Mouse (Mus musculus): Measurements from ENCODE around the gene Zcchc3.

DNA sequence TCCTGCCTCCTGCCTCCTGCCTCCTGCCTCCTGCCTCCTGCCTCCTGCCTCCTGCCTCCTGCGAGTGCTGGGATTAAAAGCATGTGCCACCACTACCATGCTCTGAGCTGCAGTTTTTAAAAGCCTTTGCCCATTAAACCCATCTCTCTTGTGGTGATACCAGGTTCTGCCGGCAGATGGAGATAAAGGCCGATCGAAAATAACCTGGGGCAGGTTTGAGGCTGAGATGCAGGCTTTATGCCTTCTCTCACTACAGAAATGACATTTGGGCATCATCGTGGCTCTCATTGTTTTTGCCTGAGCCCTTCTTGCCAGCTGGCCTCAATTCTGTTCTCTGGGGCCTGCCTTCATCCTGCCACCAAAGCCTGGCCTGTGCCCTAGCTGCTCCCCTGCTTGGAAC is 35.4 kb upstream of the Zcchc3 start:
- TF ChIP-seq CTCF (IDR thresholded peaks at IDR 0.05; ENCODE audit: borderline replicate concordance, control insufficient read depth, extremely low read depth, insufficient read depth, low read length, poor library complexity) = no peak
- TF ChIP-seq POLR2A (IDR thresholded peaks at IDR 0.05; ENCODE audit: control insufficient read depth, extremely low read depth, insufficient read depth, low read length, poor library complexity) = no peak
